Mouse (Mus musculus) granulocyte monocyte progenitor cell, adult 5-6 weeks (primary cell): ENCODE measurements around the gene Fpr2. TPM values are rescaled to one million over a fixed set of nuclear protein-coding genes. Genes with fewer than 3 reads are reported as not detected.
"Not testable (repeated sequence)": the region's sequence is repeated elsewhere in the genome, so short reads cannot be mapped to it uniquely, and the experiment has no call there.

Experiments used
- ATAC-seq: replicated peaks from 2 replicates; pipeline ENCODE4 v1.8.0; 2016; ENCODE audit warnings: mild to moderate bottlenecking, moderate TSS enrichment, inconsistent platforms; ENCODE audit not compliant: poor library complexity, severe bottlenecking
- total RNA-seq, 2 experiments: library from RNA; stranded (forward) in 1 of 2; stranded (reverse) in 1 of 2; fragments of 200-712, 200-1000 nt in 1 of 2; fragments of >200 nt in 1 of 2; fragmentation: Nextera tagmentation in 1 of 2; gene quantifications; 2 replicates each; pipeline ENCODE4 v1.2.3; 2014 to 2017

Fpr2 gene
- total RNA-seq, 2 experiments from 2014 or later = 3.5 TPM; not detected in 1

- no peak for ATAC-seq
These were observed 8.3 kb upstream of the Fpr2 start for GRCm38 (mm10) chr17:17879347-17879746.

- ATAC-seq = peak; percentile 36
These were observed 5.0 kb upstream of the Fpr2 start for GRCm38 (mm10) chr17:17882672-17883071.

DNA sequence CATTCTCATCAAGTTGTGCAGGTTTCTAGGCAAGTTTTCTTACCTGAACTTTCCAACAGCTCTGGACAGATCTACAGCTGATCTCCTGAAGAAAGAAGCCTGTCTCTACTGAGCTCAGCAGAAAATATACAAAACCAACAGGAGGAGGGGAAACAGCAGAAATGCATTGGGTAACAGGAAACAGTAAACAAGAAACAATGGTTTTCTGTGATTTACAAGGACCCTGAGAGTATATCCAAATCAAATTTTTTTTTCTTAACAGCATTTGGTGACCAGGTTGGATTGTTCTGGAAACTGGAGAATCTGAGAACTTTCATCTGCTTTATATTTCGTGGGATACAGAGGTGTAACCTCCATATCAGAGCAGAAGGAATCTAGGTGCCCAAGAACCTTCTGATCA, 3.8 kb upstream of the Fpr2 start, which contains the start of gene Fpr1:
Gene Fpr1 (minus strand): TSS at position 101 of the 400 bp plus-strand sequence.
- ATAC-seq = no peak

GRCm38 (mm10) chr17:17889732-17890425, 2.3 kb downstream of the Fpr2 start:
- ATAC-seq = peak; percentile 83

GRCm38 (mm10) chr17:17896039-17896438, 8.4 kb downstream of the Fpr2 start:
- ATAC-seq = peak; percentile 67

DNA sequence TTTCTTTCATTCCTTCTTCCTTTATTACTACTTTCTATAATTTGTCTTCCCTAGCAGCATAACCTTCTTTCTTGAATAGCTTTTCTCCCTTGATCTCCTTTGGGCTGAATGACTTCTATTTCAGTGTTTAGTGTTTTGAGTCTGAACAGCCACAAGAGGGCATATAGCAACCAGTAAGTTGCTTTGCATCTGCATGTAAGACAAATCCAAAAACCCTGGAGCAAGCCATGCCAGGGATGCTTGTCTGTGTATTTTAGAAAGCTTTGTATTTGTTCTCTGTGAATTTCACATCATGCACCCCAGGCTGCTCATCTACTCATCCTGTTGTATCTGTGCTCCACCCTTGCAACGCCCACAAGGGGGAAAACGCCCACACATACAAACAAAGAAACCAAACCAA, 11.6 kb downstream of the Fpr2 start:
- no peak for ATAC-seq

DNA sequence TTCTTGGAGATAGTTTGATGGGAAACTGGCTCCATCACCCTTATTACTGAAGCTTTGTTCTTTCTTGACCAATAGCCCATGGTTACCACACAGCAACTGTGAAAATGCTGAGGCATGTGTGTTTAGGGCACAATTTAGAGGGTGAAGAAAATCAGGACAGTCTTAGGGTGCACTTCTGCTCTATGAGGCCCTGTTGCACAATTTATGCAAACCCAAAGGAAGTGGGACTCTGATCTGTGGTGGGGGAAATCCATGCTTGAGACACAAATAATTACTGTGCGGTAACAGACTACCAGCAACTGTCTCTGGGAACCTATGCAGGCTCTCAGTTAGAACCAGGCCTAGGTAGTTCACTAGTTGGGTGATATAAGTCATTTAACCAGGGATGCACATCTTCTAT, 13.1 kb downstream of the Fpr2 start:
- ATAC-seq = peak; percentile 86

- peak; percentile 92 for ATAC-seq
These were observed 22.2 kb downstream of the Fpr2 start for GRCm38 (mm10) chr17:17909636-17910421.

GRCm38 (mm10) chr17:17912618-17913017, 25.0 kb downstream of the Fpr2 start:
- ATAC-seq = not testable (repeated sequence)

DNA sequence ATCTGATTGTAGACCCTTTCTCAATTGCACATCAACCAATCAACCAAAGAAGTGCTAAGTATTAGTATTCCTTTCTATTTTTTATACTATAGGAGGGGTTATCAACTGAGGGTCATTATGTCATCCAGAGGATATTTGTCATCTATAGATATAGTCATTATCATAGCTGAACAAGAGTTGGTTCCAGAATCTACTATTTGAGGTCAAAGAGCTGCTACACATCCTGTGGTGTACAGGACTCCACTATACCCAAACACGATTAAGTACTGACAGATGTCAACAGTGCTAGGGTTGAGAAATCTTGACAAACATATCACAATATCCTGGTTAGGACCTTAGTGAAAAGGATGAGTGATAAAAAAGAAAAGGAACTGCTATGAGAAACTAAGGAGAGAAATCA, 29.8 kb downstream of the Fpr2 start:
- no peak for ATAC-seq

DNA sequence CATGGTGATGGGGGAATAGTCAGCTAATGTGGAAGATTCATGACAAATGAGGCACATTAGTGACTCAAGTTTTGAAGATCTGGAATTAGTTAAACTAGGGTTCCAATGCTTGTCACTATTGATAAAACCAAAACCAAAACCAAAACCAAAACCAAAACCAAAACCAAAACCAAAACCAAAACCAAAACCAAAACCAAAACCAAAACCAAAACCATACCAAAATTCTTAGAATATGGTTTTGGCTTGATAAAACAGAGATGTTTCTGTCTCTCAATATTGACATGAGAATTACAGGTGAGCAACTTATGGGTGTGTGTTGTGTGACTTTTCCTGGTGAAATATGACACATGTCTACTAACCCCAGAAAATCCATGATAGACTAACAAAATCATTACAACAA, 30.2 kb downstream of the Fpr2 start:
- no peak for ATAC-seq

Other genes starting within 250 kb of the Fpr2 start
- not detected in 2 replicates for gene Vmn2r90, start 184.1 kb upstream of the Fpr2 start, total RNA-seq (2014; fragmentation: Nextera tagmentation)
- gene Vmn2r90, start 184.1 kb upstream of the Fpr2 start, total RNA-seq (2017) = 0.31 TPM in 1 of 2 replicates, not detected in the other
- gene Spaca6, start 60.7 kb upstream of the Fpr2 start, total RNA-seq (2014; fragmentation: Nextera tagmentation) = 1.6 and 3.2 TPM in 2 replicates
- not detected in 2 replicates for gene Spaca6, start 60.7 kb upstream of the Fpr2 start, total RNA-seq (2017)
- gene Has1, start 32.6 kb upstream of the Fpr2 start, total RNA-seq (2014; fragmentation: Nextera tagmentation) = not detected in 2 replicates
- gene Has1, start 32.6 kb upstream of the Fpr2 start, total RNA-seq (2017) = not detected in 2 replicates
- not detected in 2 replicates for gene Fpr1, start 3.9 kb upstream of the Fpr2 start, total RNA-seq (2014; fragmentation: Nextera tagmentation)
- 1.1 and 2.9 TPM in 2 replicates for gene Fpr1, start 3.9 kb upstream of the Fpr2 start, total RNA-seq (2017)
- not detected in 2 replicates for gene Fpr3, start within 50 bp of the Fpr2 start, total RNA-seq (2014; fragmentation: Nextera tagmentation)
- gene Fpr3, start within 50 bp of the Fpr2 start, total RNA-seq (2017) = not detected in 2 replicates
- not detected in 2 replicates for gene Fpr-rs4, start 133.9 kb downstream of the Fpr2 start, total RNA-seq (2014; fragmentation: Nextera tagmentation)
- not detected in 2 replicates for gene Fpr-rs4, start 133.9 kb downstream of the Fpr2 start, total RNA-seq (2017)
- not detected in 2 replicates for gene Vmn2r124, start 161.6 kb downstream of the Fpr2 start, total RNA-seq (2014; fragmentation: Nextera tagmentation)
- gene Vmn2r124, start 161.6 kb downstream of the Fpr2 start, total RNA-seq (2017) = not detected in 2 replicates
- not detected in 2 replicates for gene Vmn2r91, start 197.2 kb downstream of the Fpr2 start, total RNA-seq (2014; fragmentation: Nextera tagmentation)
- not detected in 2 replicates for gene Vmn2r91, start 197.2 kb downstream of the Fpr2 start, total RNA-seq (2017)